Mouse (Mus musculus) right cerebral cortex, postnatal 36 days (tissue): ENCODE results near the gene Mlh3.
"Not testable (repeated sequence)": the region's sequence is repeated elsewhere in the genome, so short reads cannot be mapped to it uniquely, and the experiment has no call there.

ENCODE experiments used
- DNase-seq, 2 experiments: peaks; one replicate each; pipeline ENCODE4 v3.0.0; 2022; ENCODE audit warnings: low spot score in 2 of 2, mixed read lengths in 1 of 2

The Mlh3 gene

GRCm38 (mm10) chr12:85270319-85270718, at the start of gene Mlh3:
Gene Mlh3 (minus strand): TSS chr12:85270599.
- peak; percentile 83 to 86 for DNase-seq

- DNase-seq: no peak
These were observed 38.3 kb upstream of the Mlh3 start for GRCm38 (mm10) chr12:85308651-85309050.

- DNase-seq: peak; percentile 79 to 80
These were observed 35.0 kb upstream of the Mlh3 start for GRCm38 (mm10) chr12:85305247-85305892.

DNA sequence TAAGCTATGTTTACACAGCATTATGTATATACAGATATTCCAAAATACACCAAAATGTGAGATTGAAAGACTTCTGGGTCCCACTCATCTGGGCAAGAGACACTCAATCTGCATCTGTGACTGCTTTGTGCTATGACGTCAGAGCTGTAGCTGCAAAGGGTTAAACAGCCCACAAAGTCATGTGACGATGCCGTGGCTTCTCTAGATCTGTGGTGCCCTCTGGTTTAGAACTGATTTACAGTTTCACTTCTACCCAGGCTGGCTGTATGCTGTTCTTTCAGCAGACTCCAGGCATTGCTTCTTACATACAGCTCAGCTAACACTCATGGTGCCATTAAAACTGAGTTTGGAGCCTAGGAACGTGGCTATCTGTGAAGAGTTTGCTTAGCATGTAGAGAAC, 34.3 kb upstream of the Mlh3 start:
- no peak for DNase-seq

- DNase-seq: no peak
These were observed 32.9 kb upstream of the Mlh3 start for GRCm38 (mm10) chr12:85303256-85303655.

GRCm38 (mm10) chr12:85298835-85299180, 28.4 kb upstream of the Mlh3 start:
- no peak for DNase-seq

GRCm38 (mm10) chr12:85298127-85298834, 27.9 kb upstream of the Mlh3 start:
- no peak for DNase-seq

DNA sequence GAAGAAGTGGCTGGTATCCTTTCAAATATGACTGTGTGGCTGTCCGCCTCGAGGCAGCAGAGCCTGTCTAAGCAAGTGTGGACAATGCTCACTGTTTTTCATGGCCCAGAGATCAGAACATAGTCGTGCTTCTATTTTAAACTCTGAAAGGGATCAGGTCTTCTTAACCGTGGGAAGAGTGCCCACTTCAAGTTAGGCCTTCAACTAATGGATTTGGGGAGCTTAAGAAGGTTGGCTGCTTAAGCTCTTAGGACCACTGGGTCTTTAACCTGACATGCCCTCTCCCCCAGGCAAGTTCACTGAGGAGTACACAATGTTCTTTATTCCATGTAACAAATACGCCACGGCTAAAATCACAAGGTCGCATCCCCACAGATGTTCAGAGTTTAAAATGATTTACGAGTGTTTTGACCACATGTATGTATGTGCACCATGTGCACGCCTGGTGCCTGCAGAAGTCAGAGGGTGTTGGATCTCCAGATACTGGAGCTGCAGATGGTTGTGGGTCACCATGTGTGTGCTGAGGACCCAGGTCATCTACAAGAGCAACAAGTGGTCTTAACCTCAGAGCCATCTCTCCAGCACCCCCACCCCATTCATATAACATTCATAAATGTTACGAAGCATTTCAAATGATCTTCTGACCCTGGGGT, 27.1 kb upstream of the Mlh3 start:
- DNase-seq: no peak

DNA sequence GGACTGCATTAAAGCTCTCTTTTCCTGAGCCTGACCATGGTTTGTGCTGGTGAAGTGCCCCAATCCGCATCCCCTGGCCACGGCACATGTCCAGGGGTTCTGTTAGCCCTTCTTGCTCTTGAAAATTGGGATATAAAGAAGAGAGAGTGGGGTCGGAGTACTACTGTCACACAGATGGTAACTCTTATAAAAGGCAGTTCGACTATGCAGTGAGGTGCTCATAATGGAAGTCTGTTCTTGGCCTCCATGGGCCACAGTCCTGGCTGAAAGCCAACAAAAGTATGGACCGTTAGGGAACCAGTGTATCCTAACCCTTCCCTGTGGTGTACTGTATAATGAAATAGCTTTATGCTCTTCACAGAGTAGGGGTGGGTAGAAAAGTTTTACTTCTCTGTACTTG, 26.5 kb upstream of the Mlh3 start:
- no peak for DNase-seq

GRCm38 (mm10) chr12:85295506-85295905, 25.1 kb upstream of the Mlh3 start:
- DNase-seq: no peak

GRCm38 (mm10) chr12:85292906-85293305, 22.5 kb upstream of the Mlh3 start:
- no peak for DNase-seq

GRCm38 (mm10) chr12:85292288-85292687, 21.9 kb upstream of the Mlh3 start:
- DNase-seq: no peak

GRCm38 (mm10) chr12:85291541-85291940, 21.1 kb upstream of the Mlh3 start:
- DNase-seq: no peak

- no peak for DNase-seq
These were observed 20.2 kb upstream of the Mlh3 start for GRCm38 (mm10) chr12:85290633-85291032.

DNA sequence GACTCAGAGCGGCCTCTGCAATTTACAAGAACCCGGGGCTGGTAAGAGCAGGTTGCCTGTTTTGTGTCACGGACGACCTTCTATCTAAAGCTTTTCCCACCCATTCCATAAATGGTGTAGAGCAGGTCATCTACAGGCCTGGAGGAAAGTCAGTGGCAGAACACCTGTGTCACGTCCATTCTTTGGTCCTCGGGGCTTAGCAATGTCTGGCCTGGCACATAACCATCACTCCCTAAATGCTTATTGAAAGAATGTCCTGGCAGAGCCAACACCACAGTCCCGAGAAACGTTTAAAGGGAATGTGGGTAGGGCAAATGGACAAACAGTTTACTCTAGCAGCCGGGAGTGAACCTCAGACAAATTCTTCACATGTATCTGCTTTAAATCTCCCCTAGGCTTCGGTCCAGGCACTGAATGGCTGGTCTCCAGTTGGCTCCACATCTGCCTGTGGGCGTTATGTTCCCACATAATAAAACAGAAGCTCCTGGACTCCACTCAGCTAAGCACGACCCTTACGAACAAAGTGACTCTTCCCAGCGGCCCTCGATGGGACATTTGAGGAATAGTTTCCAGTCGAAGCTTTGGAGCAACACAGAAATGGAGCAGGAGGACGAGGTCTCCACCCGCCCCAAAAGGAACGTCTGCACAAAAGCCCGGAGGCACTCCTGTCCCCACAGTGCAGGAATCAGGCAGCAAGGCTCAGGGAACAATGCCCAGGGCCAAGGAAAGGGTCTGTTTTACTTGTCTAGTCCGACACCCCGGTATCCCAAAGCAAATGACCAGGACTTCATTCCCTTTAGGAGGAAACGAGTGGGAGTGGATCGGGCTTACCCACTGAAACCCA, 19.0 kb upstream of the Mlh3 start:
- no peak for DNase-seq

DNA sequence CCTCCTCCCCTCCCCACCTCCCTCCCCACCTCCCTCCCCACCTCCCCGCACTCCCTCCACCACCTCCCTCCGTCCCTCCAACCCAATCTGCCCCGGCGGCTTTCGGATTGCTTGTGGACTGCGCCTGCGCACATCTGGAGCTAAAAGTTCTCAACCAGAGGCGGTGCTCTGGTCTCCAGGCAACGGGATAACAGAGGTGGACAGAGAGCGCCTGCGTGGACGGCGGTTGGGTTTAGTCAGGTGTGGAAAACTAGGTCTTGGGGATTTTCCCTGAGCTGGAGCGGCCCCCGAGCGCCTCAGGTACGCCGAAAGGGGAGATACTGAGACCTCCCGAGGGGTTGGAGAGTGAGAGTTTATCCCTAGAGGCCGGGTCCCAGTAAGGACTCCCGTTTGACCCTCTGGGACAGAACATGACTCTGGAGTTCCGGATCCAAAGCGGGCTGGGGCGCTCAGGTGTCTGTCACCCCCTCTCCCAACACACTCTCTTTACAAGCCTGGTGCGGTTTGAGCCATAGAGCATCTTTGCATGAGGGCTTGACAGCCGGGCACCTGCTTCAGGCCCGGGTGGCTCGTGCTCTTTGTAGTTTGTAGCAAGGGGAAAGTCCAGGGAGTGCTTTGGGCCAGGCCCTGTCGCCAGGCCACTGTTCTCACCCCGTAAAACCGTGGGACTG, 18.2 kb upstream of the Mlh3 start, which contains the start of gene Zc2hc1c:
Zc2hc1c (plus strand) TSS at position 106 of the 671 bp plus-strand sequence.
- DNase-seq: peak; percentile 74 to 85

GRCm38 (mm10) chr12:85287809-85288485, 17.5 kb upstream of the Mlh3 start, which contains the start of gene Acyp1:
Gene Acyp1 (minus strand): TSS chr12:85288438.
- no peak for DNase-seq

GRCm38 (mm10) chr12:85286941-85287340, 16.5 kb upstream of the Mlh3 start:
- DNase-seq: no peak

DNA sequence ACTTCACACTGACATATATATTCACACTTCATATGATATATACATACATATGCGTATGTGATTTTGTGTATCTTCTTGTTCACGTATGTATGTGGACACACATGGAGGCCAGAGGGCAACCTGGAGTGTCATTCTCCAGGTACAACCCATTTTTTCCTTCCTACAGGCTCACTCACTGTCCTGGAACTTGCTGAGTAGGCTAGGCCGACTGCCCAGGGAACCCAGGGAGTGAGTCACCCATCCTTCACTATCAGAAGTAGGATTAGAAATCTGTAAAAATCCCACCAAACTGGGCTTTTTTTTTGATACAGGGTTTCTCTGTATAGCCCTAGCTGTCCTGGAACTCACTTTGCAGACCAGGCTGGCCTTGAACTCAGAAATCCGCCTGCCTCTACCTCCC, 14.6 kb upstream of the Mlh3 start:
- DNase-seq: no peak

DNA sequence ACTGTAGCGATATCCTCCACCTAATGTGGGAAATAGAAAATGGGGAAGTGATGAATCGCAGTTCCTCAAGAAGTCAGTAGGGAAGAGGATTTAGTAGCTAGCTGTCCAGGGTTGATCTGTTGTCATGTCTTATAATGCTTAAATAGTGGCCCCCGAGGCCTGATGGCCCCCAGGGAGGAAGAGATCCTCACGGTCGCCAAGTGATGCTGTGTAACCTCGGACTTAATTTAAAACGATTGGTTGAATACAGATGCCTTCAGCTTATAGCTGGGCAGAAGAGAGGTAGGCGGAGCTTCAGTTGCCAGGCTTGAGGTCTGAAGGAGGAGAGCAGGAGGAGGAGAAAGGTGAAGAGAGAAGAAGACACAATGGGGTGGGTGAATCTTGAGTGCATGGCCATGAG, 13.9 kb upstream of the Mlh3 start:
- DNase-seq: no peak

- DNase-seq: not testable (repeated sequence)
These were observed 11.4 kb upstream of the Mlh3 start for GRCm38 (mm10) chr12:85281756-85282155.
